Mouse (Mus musculus): Measurements from ENCODE around the gene Espn. TPM values are rescaled to one million over a fixed set of nuclear protein-coding genes. Genes with fewer than 3 reads are reported as not detected.

The Espn gene
- polyA plus RNA-seq, 1 experiment: 87.1 TPM

DNA sequence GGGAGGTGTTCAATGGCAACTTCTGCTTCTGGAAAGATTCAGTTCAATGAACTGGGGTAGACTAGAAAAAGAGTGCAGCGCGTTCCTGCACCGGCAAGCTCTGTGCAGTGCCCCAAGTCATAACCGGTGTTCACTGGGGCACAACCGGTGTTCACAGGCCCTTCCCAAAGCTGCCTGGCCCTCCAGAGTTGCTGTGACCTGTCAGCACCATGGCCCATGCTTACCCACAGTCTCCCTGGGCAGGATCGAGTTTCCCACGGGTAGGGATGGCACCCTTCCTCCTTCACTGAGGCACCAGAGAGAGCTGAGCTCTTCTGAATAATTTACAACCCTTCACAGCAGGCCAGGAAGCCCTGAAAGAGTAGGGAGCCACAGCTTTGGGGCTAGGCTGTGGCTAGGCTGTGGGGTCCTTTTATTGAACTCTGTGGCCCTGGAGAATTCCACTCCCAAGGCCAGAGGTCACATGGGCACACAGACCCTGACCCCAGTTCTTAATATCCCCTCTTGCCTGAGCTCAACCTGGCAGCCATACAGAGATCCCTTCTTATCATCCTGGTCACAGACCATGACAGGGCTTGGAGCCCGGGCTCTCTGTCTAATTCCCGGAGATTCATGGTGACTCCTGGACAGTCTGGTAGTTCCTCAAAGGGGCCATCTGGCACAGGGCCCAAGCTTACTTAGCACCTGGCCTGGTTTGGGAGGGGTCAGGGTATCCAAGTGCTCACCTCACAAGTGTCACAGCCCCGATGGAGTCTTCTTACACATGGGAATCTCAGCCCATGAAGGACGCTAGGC, 5.9 kb downstream of the Espn start:
- Histone ChIP-seq H3K4me3 (ENCODE audit: control insufficient read depth, low read depth, low read length) (no peak overlapping the region), H3K36me3 (ENCODE audit: control insufficient read depth, insufficient read depth, low read length) (no peaks in the 10 kb centered on the region), H3K27ac (ENCODE audit: control insufficient read depth, insufficient read depth, low read depth, low read length) (no peak overlapping the region), H3K4me1 (ENCODE audit: control insufficient read depth, insufficient read depth, low read length) (peaks cover 4% of the 10 kb centered on the region; the same call in 1 of the 2 replicates), H3K27me3 (ENCODE audit: control insufficient read depth, insufficient read depth, low read length) (no peaks in the 10 kb centered on the region)
- TF ChIP-seq CTCF (IDR thresholded peaks at IDR 0.05; ENCODE audit: control insufficient read depth, insufficient read depth, insufficient replicate concordance, low read depth, low read length) (no peak), POLR2A (IDR thresholded peaks at IDR 0.05; ENCODE audit: control insufficient read depth, low read depth, low read length) (no peak)

GRCm38 (mm10) chr4:152145473-152145872, 6.7 kb downstream of the Espn start:
- no peak overlapping the region for H3K4me3 ChIP-seq (ENCODE audit: control insufficient read depth, low read depth, low read length)
- peaks cover 4% of the 10 kb centered on the region; the same call in 1 of the 2 replicates for H3K4me1 ChIP-seq (ENCODE audit: control insufficient read depth, insufficient read depth, low read length)
- no peaks in the 10 kb centered on the region for H3K36me3 ChIP-seq (ENCODE audit: control insufficient read depth, insufficient read depth, low read length)
- no peak for TF ChIP-seq POLR2A (IDR thresholded peaks at IDR 0.05; ENCODE audit: control insufficient read depth, low read depth, low read length)
- no peak for TF ChIP-seq CTCF (IDR thresholded peaks at IDR 0.05; ENCODE audit: control insufficient read depth, insufficient read depth, insufficient replicate concordance, low read depth, low read length)
- no peak overlapping the region for H3K27ac ChIP-seq (ENCODE audit: control insufficient read depth, insufficient read depth, low read depth, low read length)
- no peaks in the 10 kb centered on the region for H3K27me3 ChIP-seq (ENCODE audit: control insufficient read depth, insufficient read depth, low read length)

GRCm38 (mm10) chr4:152143632-152144031, 8.5 kb downstream of the Espn start:
- Histone ChIP-seq H3K36me3 (ENCODE audit: control insufficient read depth, insufficient read depth, low read length) (no peaks in the 10 kb centered on the region), H3K4me3 (ENCODE audit: control insufficient read depth, low read depth, low read length) (no peak overlapping the region), H3K27me3 (ENCODE audit: control insufficient read depth, insufficient read depth, low read length) (no peaks in the 10 kb centered on the region), H3K4me1 (ENCODE audit: control insufficient read depth, insufficient read depth, low read length) (peaks cover 9% of the 10 kb centered on the region), H3K27ac (ENCODE audit: control insufficient read depth, insufficient read depth, low read depth, low read length) (no peak overlapping the region)
- peak; percentile 57; the same call in 1 of the 2 replicates for TF ChIP-seq CTCF (IDR thresholded peaks at IDR 0.05; ENCODE audit: control insufficient read depth, insufficient read depth, insufficient replicate concordance, low read depth, low read length)
- no peak for TF ChIP-seq POLR2A (IDR thresholded peaks at IDR 0.05; ENCODE audit: control insufficient read depth, low read depth, low read length)

DNA sequence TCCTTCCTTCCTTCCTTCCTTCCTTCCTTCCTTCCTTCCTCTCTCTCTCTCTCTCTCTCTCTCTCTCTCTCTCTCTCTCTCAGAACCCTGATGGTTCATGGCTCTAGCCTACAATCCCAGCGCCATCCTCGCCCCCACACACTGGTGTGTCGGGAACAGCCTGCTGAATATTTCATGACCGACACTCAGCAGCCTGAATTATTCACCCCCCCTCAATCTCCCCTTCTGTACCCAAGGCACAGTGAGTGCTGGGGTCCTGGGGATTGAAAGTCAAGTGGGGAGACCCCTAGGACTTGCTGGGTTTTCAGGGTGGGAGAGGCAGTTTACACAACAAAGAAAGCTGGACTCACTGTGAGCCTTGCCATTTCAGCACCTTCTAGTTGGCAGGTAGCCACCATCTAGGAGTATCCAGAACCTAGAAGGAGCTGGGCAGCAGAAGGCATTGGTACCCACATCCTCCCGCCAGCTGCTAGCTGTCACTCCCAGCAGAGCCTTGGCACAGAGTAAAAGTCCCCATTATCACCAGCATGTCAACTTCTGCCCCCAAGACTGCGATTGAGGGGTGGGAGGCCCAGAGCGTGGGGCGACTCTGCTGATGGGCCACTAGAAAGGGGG, 10.5 kb downstream of the Espn start:
- peaks cover 12% of the 10 kb centered on the region for H3K4me1 ChIP-seq (ENCODE audit: control insufficient read depth, insufficient read depth, low read length)
- no peaks in the 10 kb centered on the region for H3K27me3 ChIP-seq (ENCODE audit: control insufficient read depth, insufficient read depth, low read length)
- no peaks in the 10 kb centered on the region for H3K36me3 ChIP-seq (ENCODE audit: control insufficient read depth, insufficient read depth, low read length)
- H3K4me3 ChIP-seq (ENCODE audit: control insufficient read depth, low read depth, low read length): no peak overlapping the region
- no peak for TF ChIP-seq POLR2A (IDR thresholded peaks at IDR 0.05; ENCODE audit: control insufficient read depth, low read depth, low read length)
- TF ChIP-seq CTCF (IDR thresholded peaks at IDR 0.05; ENCODE audit: control insufficient read depth, insufficient read depth, insufficient replicate concordance, low read depth, low read length): no peak
- H3K27ac ChIP-seq (ENCODE audit: control insufficient read depth, insufficient read depth, low read depth, low read length): no peak overlapping the region

DNA sequence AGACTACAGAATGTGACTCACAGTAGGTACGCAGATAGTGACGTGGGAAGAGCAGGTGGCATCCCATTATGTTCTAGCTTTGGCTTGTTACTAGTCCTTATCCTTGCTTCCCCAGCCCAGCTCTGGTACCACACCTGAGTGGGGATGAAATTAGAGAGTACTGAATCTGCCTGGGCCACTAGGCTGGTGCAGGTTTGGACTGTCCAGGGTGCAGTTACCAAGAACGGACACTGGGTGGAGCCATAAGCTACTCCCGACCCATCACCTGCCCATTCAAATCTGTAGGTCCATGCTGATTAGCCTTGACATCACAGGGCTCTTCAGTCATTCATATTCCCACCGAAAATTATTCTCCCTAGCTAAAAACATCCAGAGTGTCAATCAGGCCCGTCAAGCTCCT, 11.7 kb downstream of the Espn start:
- H3K27ac ChIP-seq (ENCODE audit: control insufficient read depth, insufficient read depth, low read depth, low read length): no peak overlapping the region
- TF ChIP-seq CTCF (IDR thresholded peaks at IDR 0.05; ENCODE audit: control insufficient read depth, insufficient read depth, insufficient replicate concordance, low read depth, low read length) (peak; percentile 88; the same call in 1 of the 2 replicates), POLR2A (IDR thresholded peaks at IDR 0.05; ENCODE audit: control insufficient read depth, low read depth, low read length) (no peak)
- no peak overlapping the region for H3K4me3 ChIP-seq (ENCODE audit: control insufficient read depth, low read depth, low read length)
- no peaks in the 10 kb centered on the region for H3K36me3 ChIP-seq (ENCODE audit: control insufficient read depth, insufficient read depth, low read length)
- no peaks in the 10 kb centered on the region for H3K27me3 ChIP-seq (ENCODE audit: control insufficient read depth, insufficient read depth, low read length)
- peaks cover 10% of the 10 kb centered on the region for H3K4me1 ChIP-seq (ENCODE audit: control insufficient read depth, insufficient read depth, low read length)

- TF ChIP-seq POLR2A (IDR thresholded peaks at IDR 0.05; ENCODE audit: control insufficient read depth, low read depth, low read length): no peak
- peak; percentile 96 for TF ChIP-seq CTCF (IDR thresholded peaks at IDR 0.05; ENCODE audit: control insufficient read depth, insufficient read depth, insufficient replicate concordance, low read depth, low read length)
- H3K4me1 ChIP-seq (ENCODE audit: control insufficient read depth, insufficient read depth, low read length): peaks cover 10% of the 10 kb centered on the region
- H3K27ac ChIP-seq (ENCODE audit: control insufficient read depth, insufficient read depth, low read depth, low read length): no peak overlapping the region
- peak overlapping the region; percentile 88 for H3K4me3 ChIP-seq (ENCODE audit: control insufficient read depth, low read depth, low read length)
- H3K27me3 ChIP-seq (ENCODE audit: control insufficient read depth, insufficient read depth, low read length): no peaks in the 10 kb centered on the region
- H3K36me3 ChIP-seq (ENCODE audit: control insufficient read depth, insufficient read depth, low read length): no peaks in the 10 kb centered on the region
Measured at GRCm38 (mm10) chr4:152138497-152139260, 13.5 kb downstream of the Espn start.

DNA sequence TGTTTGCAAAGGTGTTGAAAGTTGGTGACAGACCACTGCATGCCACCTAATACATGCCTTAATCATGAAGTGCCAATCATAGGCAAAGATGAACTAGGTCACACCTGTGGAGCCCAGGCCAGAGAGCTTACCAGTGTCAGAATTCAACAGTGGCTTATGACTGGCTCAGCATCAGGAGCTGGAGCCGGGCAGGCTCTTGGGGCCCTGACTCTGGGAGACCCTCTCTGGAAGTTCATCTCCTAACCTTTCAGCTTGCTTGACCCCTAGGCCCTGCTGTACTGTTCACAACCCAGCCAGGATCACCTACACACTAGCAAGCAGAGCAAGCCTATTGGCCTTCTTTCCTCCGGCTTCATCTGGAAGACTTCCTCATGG, 15.3 kb downstream of the Espn start:
- no peak overlapping the region for H3K4me3 ChIP-seq (ENCODE audit: control insufficient read depth, low read depth, low read length)
- peaks cover 16% of the 10 kb centered on the region for H3K4me1 ChIP-seq (ENCODE audit: control insufficient read depth, insufficient read depth, low read length)
- TF ChIP-seq POLR2A (IDR thresholded peaks at IDR 0.05; ENCODE audit: control insufficient read depth, low read depth, low read length) (no peak), CTCF (IDR thresholded peaks at IDR 0.05; ENCODE audit: control insufficient read depth, insufficient read depth, insufficient replicate concordance, low read depth, low read length) (no peak)
- H3K36me3 ChIP-seq (ENCODE audit: control insufficient read depth, insufficient read depth, low read length): no peaks in the 10 kb centered on the region
- H3K27ac ChIP-seq (ENCODE audit: control insufficient read depth, insufficient read depth, low read depth, low read length): no peak overlapping the region
- no peaks in the 10 kb centered on the region; the same call in 1 of the 2 replicates for H3K27me3 ChIP-seq (ENCODE audit: control insufficient read depth, insufficient read depth, low read length)
